Mouse (Mus musculus) limb, embryonic 14.5 days (tissue): ENCODE measurements around the gene Naa60. TPM values are rescaled to one million over a fixed set of nuclear protein-coding genes. Genes with fewer than 3 reads are reported as not detected.

Experiments
- ATAC-seq: fragments of 200-750 bp; cut with Nextera tagmentation; 2 replicates; pipeline ENCODE4 v1.8.0; 2017; ENCODE audit warnings: low read depth, moderate number of reproducible peaks, moderate TSS enrichment; ENCODE audit not compliant: low FRiP score
- DNase-seq: peaks from one replicate; pipeline ENCODE4 v3.0.0-alpha.2; 2015; ENCODE audit warnings: low spot score
- H3K27ac ChIP-seq: fragments of 300-500 bp; sonication (generic); replicated peaks from 2 replicates; pipeline ENCODE4 v1.5.1; 2014; ENCODE audit warnings: low read depth, mild to moderate bottlenecking, low read length, moderate library complexity, mixed read lengths
- H3K27me3 ChIP-seq: fragments of 300-500 bp; sonication (generic); 2 replicates; pipeline ENCODE4 v1.6.1; 2014; ENCODE audit warnings: low read length, mixed read lengths; ENCODE audit not compliant: control insufficient read depth, insufficient read depth
- H3K36me3 ChIP-seq: fragments of 300-500 bp; sonication (generic); 2 replicates; pipeline ENCODE4 v1.6.1; 2014; ENCODE audit warnings: mild to moderate bottlenecking, low read length, moderate library complexity, mixed read lengths; ENCODE audit not compliant: control insufficient read depth, insufficient read depth
- H3K4me1 ChIP-seq: fragments of 300-500 bp; sonication (generic); 2 replicates; pipeline ENCODE4 v1.6.1; 2014; ENCODE audit warnings: antibody characterized with exemption, low read length, mixed read lengths; ENCODE audit not compliant: control insufficient read depth, insufficient read depth
- H3K4me2 ChIP-seq: fragments of 300-500 bp; sonication (generic); replicated peaks from 2 replicates; pipeline ENCODE4 v1.6.1; 2014; ENCODE audit warnings: low read depth, mild to moderate bottlenecking, low read length, moderate library complexity; ENCODE audit not compliant: severe bottlenecking
- H3K4me3 ChIP-seq: fragments of 300-500 bp; sonication (generic); replicated peaks from 2 replicates; pipeline ENCODE4 v1.5.1; 2014; ENCODE audit warnings: low read length
- H3K9ac ChIP-seq: fragments of 300-500 bp; sonication (generic); 2 replicates; pipeline ENCODE4 v1.6.1; 2014; ENCODE audit warnings: mild to moderate bottlenecking, low read depth, low read length, moderate library complexity; ENCODE audit not compliant: severe bottlenecking
- H3K9me3 ChIP-seq: fragments of 300-500 bp; sonication (generic); 2 replicates; pipeline ENCODE4 v1.6.1; 2016; ENCODE audit warnings: low read length; ENCODE audit not compliant: control insufficient read depth
- POLR2A ChIP-seq: fragments of 200-500 bp; IDR thresholded peaks from 2 replicates; pipeline ENCODE4 v1.8.0; 2012; ENCODE audit warnings: inconsistent platforms, mild to moderate bottlenecking, moderate library complexity, borderline replicate concordance; ENCODE audit not compliant: insufficient read depth, insufficient read length; ENCODE audit errors: extremely low read depth
- WGBS: fragments of 180-500 bp; shearing (Covaris S2); extraction: QIAGEN DNeasy Blood & Tissue Kit; methylation state at CpG from one replicate; pipeline ENCODE4 v1.1.7; 2014; 5-methylcytosine and 5-hydroxymethylcytosine counted together
- polyA plus RNA-seq, 2 experiments: library from polyadenylated mRNA; depleted of rRNA in 1 of 2; stranded (reverse) in 1 of 2; unstranded in 1 of 2; fragments of >200 nt; fragmentation: Nextera tagmentation in 1 of 2; extraction: Ambion mirVana in 1 of 2; gene quantifications; 2 replicates each; pipeline versions ENCODE4 v1.2.1 to v1.2.3; 2012 to 2014

Gene Naa60
- polyA plus RNA-seq, 2 experiments = 59.5 to 63.0 TPM

- H3K27me3 ChIP-seq = no peaks in the 10 kb centered on the region
- H3K4me3 ChIP-seq = no peak overlapping the region
- 94% methylated on average over 4 of the region's 4 CpGs for WGBS
- H3K4me2 ChIP-seq = no peak overlapping the region
- H3K4me1 ChIP-seq = no peaks in the 10 kb centered on the region
- H3K27ac ChIP-seq = no peak overlapping the region
- no peak for ATAC-seq
- no peaks in the 10 kb centered on the region for H3K9me3 ChIP-seq
- no peak for DNase-seq
- H3K36me3 ChIP-seq = peaks cover 21% of the 10 kb centered on the region
- TF ChIP-seq POLR2A = no peak
- H3K9ac ChIP-seq = no peak overlapping the region
Measured at GRCm38 (mm10) chr16:3859254-3859653, 12.9 kb upstream of the Naa60 start.

DNA sequence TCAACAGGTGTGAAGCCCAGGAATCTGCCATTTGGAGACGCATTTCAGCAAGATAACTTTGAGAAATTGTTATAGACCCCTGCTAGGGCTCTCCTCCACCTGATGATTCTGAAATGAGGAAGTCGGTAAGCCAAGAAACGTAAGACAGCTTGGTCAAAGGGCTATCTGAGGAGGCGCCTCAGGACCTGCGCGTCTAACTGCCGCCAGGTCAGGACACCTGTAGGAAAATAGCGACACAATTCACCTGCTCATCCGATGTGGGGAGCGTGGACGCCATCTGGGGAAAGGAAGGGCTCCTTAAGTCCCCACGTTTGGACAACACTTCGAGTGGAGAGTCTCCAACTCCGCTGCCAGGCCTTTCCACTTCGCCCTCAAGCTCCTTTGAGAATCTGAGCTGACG, 360 bp upstream of the Naa60 start:
- WGBS = 2% methylated on average over 16 of the region's 16 CpGs

GRCm38 (mm10) chr16:3876346-3876745, 4.2 kb downstream of the Naa60 start:
- DNase-seq (no peak), ATAC-seq (no peak)
- H3K36me3 ChIP-seq = peaks cover 4% of the 10 kb centered on the region; the same call in 1 of the 2 replicates
- TF ChIP-seq POLR2A = no peak
- H3K4me1 ChIP-seq = peaks cover 11% of the 10 kb centered on the region
- no peaks in the 10 kb centered on the region for H3K27me3 ChIP-seq
- H3K9me3 ChIP-seq = no peaks in the 10 kb centered on the region
- H3K4me2 ChIP-seq = no peak overlapping the region
- WGBS = 92% methylated on average over 4 of the region's 4 CpGs
- H3K4me3 ChIP-seq = no peak overlapping the region
- no peak overlapping the region for H3K27ac ChIP-seq
- no peak overlapping the region for H3K9ac ChIP-seq

More for the DNA sequence above, 360 bp upstream of the Naa60 start:
- H3K9ac ChIP-seq = peak overlapping the region; percentile 66
- TF ChIP-seq POLR2A = no peak
- H3K4me1 ChIP-seq = peaks cover 11% of the 10 kb centered on the region
- ATAC-seq (no peak), DNase-seq (no peak)
- peak overlapping the region; percentile 55 for H3K4me3 ChIP-seq
- H3K27ac ChIP-seq = 0 out of 2 replicates have a peak overlapping the region, but pooled peaks have one; percentile 33
- H3K36me3 ChIP-seq = peaks cover 20% of the 10 kb centered on the region
- H3K9me3 ChIP-seq = no peaks in the 10 kb centered on the region
- H3K27me3 ChIP-seq = no peaks in the 10 kb centered on the region
- peak overlapping the region; percentile 83 for H3K4me2 ChIP-seq

- peak; percentile 96 for DNase-seq
- WGBS = under 1% methylated on average over 56 of the region's 88 CpGs
- Histone ChIP-seq H3K4me3 (peak within 1 kb of the TSS; percentile 90), H3K36me3 (no peaks in the 10 kb centered on the region), H3K9ac (peak within 1 kb of the TSS; percentile 84), H3K27ac (peak within 1 kb of the TSS; percentile 83), H3K4me2 (peak within 1 kb of the TSS; percentile 72), H3K9me3 (no peaks in the 10 kb centered on the region), H3K27me3 (no peaks in the 10 kb centered on the region), H3K4me1 (peaks cover 4% of the 10 kb centered on the region; the same call in 1 of the 2 replicates)
- TF ChIP-seq POLR2A = no peak
- peak; percentile 97 for ATAC-seq
Measured at GRCm38 (mm10) chr16:3884201-3885064, 12.3 kb downstream of the Naa60 start, which contains the start of the genes Zfp597 and Gm20695. Gene Zfp597, minus strand, starts transcription at chr16:3884561. Gene Gm20695, plus strand, starts transcription at chr16:3884648.

GRCm38 (mm10) chr16:3885065-3885670, 13.0 kb downstream of the Naa60 start:
- WGBS = 3% methylated on average over 10 of the region's 10 CpGs
- Histone ChIP-seq H3K9ac (peak overlapping the region; percentile 84), H3K4me1 (peaks cover 4% of the 10 kb centered on the region; the same call in 1 of the 2 replicates), H3K4me2 (peak overlapping the region; percentile 72), H3K36me3 (no peaks in the 10 kb centered on the region), H3K27ac (peak overlapping the region; percentile 83), H3K4me3 (peak overlapping the region; percentile 90), H3K9me3 (no peaks in the 10 kb centered on the region), H3K27me3 (no peaks in the 10 kb centered on the region)
- TF ChIP-seq POLR2A = no peak
- ATAC-seq = peak; percentile 1; the same call in 1 of the 2 replicates
- no peak for DNase-seq
